Mouse (Mus musculus) layer of hippocampus, adult 9-11 months (tissue): ENCODE results near the gene Tmem14c.

ENCODE experiments used
- DNase-seq: peaks from one replicate; pipeline ENCODE4 v3.0.0; 2022

The Tmem14c gene

GRCm38 (mm10) chr13:41008946-41009345, 7.1 kb upstream of the Tmem14c start:
- DNase-seq = no peak

GRCm38 (mm10) chr13:41016797-41017405, 809 bp downstream of the Tmem14c start:
- DNase-seq = no peak

GRCm38 (mm10) chr13:41017832-41018231, 1.7 kb downstream of the Tmem14c start:
- no peak for DNase-seq

GRCm38 (mm10) chr13:41018236-41018635, 2.1 kb downstream of the Tmem14c start:
- no peak for DNase-seq

GRCm38 (mm10) chr13:41018756-41019591, 2.9 kb downstream of the Tmem14c start:
- DNase-seq = no peak

GRCm38 (mm10) chr13:41020494-41020893, 4.4 kb downstream of the Tmem14c start:
- DNase-seq = no peak

GRCm38 (mm10) chr13:41021607-41022006, 5.5 kb downstream of the Tmem14c start:
- no peak for DNase-seq

- no peak for DNase-seq
These were observed 6.0 kb downstream of the Tmem14c start for GRCm38 (mm10) chr13:41022099-41022498.

- DNase-seq = no peak
These were observed 14.0 kb downstream of the Tmem14c start for GRCm38 (mm10) chr13:41030098-41030497.

GRCm38 (mm10) chr13:41042511-41042910, 26.4 kb downstream of the Tmem14c start:
- DNase-seq = no peak

GRCm38 (mm10) chr13:41045901-41046300, 29.8 kb downstream of the Tmem14c start:
- no peak for DNase-seq

GRCm38 (mm10) chr13:41047280-41047679, 31.2 kb downstream of the Tmem14c start:
- no peak for DNase-seq

GRCm38 (mm10) chr13:41051965-41052364, 35.9 kb downstream of the Tmem14c start:
- no peak for DNase-seq

- DNase-seq = no peak
These were observed 51.5 kb downstream of the Tmem14c start for GRCm38 (mm10) chr13:41067618-41068017.

- no peak for DNase-seq
These were observed 55.5 kb downstream of the Tmem14c start for GRCm38 (mm10) chr13:41071617-41072016.
